ENCODE assay signal across 7 mouse cellular contexts in genomic region chr12:80168736-80169135, GRCm38 (mm10). TPM values are rescaled to one million over a fixed set of nuclear protein-coding genes. Genes with fewer than 3 reads are reported as not detected.
DNase-seq lines count a peak whose midpoint lies in the region; ATAC-seq lines count a peak whose summit lies in the region.

No protein-coding gene starts in this region.

- peak overlapping the region; percentile 62; the same call in 1 of the 2 replicates for H3K4me3 ChIP-seq in lung, embryonic 16.5 days (ENCODE audit: low read length)
- peak overlapping the region; percentile 57; the same call in 1 of the 2 replicates for H3K4me3 ChIP-seq in embryonic facial prominence, embryonic 12.5 days
- H3K4me3 ChIP-seq in intestine, embryonic 16.5 days (ENCODE audit: low read length): no peak overlapping the region
- H3K4me3 ChIP-seq in neural tube, embryonic 15.5 days (replicated peaks): peak overlapping the region; percentile 57

- no peaks in the 10 kb centered on the region for H3K27me3 ChIP-seq in lung, embryonic 16.5 days (ENCODE audit: control insufficient read depth, insufficient read depth, low read depth, low read length)
- H3K27me3 ChIP-seq in embryonic facial prominence, embryonic 12.5 days: no peaks in the 10 kb centered on the region
- no peaks in the 10 kb centered on the region for H3K27me3 ChIP-seq in intestine, embryonic 16.5 days (replicated peaks; ENCODE audit: control insufficient read depth, insufficient read depth, low read length)
- no peaks in the 10 kb centered on the region for H3K27me3 ChIP-seq in neural tube, embryonic 15.5 days (replicated peaks)

- 56% methylated on average over 12 of the region's 12 CpGs for WGBS in lung, embryonic 16.5 days
- WGBS in embryonic facial prominence, embryonic 12.5 days: 58% methylated on average over 12 of the region's 12 CpGs
- 55% methylated on average over 12 of the region's 12 CpGs for WGBS in intestine, embryonic 16.5 days
- WGBS in neural tube, embryonic 15.5 days: 61% methylated on average over 12 of the region's 12 CpGs

- ATAC-seq in lung, embryonic 16.5 days (ENCODE audit: low read depth): no peak
- ATAC-seq in embryonic facial prominence, embryonic 12.5 days (ENCODE audit: insufficient number of reproducible peaks, insufficient read depth, low FRiP score, low TSS enrichment): no peak; the same call in 1 of the 2 replicates
- ATAC-seq in intestine, embryonic 16.5 days: peak; percentile 6; the same call in 1 of the 2 replicates
- ATAC-seq in neural tube, embryonic 15.5 days (ENCODE audit: low FRiP score): no peak
- ATAC-seq in granulocyte monocyte progenitor cell, adult 5-6 weeks (replicated peaks; ENCODE audit: poor library complexity, severe bottlenecking): no peak

- peaks cover 43% of the 10 kb centered on the region for H3K36me3 ChIP-seq in lung, embryonic 16.5 days (ENCODE audit: control insufficient read depth, insufficient read depth, low read length)
- H3K36me3 ChIP-seq in embryonic facial prominence, embryonic 12.5 days: peaks cover 58% of the 10 kb centered on the region
- H3K36me3 ChIP-seq in intestine, embryonic 16.5 days (ENCODE audit: control insufficient read depth, insufficient read depth, low read length): peaks cover 16% of the 10 kb centered on the region
- peaks cover 23% of the 10 kb centered on the region for H3K36me3 ChIP-seq in neural tube, embryonic 15.5 days

- peak overlapping the region; percentile 41 for H3K4me2 ChIP-seq in lung, embryonic 16.5 days (ENCODE audit: low read depth, low read length)
- peak overlapping the region; percentile 33 for H3K4me2 ChIP-seq in embryonic facial prominence, embryonic 12.5 days (replicated peaks)
- no peak overlapping the region for H3K4me2 ChIP-seq in intestine, embryonic 16.5 days (ENCODE audit: low read depth, low read length)
- H3K4me2 ChIP-seq in neural tube, embryonic 15.5 days: peak overlapping the region; percentile 45

- H3K9me3 ChIP-seq in lung, embryonic 16.5 days (ENCODE audit: control insufficient read depth, low read length): no peaks in the 10 kb centered on the region
- no peaks in the 10 kb centered on the region for H3K9me3 ChIP-seq in embryonic facial prominence, embryonic 12.5 days
- H3K9me3 ChIP-seq in intestine, embryonic 16.5 days (ENCODE audit: control insufficient read depth, low read length): no peaks in the 10 kb centered on the region
- no peaks in the 10 kb centered on the region for H3K9me3 ChIP-seq in neural tube, embryonic 15.5 days (replicated peaks)

- peaks cover 2% of the 10 kb centered on the region; the same call in 1 of the 2 replicates for H3K4me1 ChIP-seq in lung, embryonic 16.5 days (replicated peaks; ENCODE audit: control insufficient read depth, insufficient read depth, low read length)
- H3K4me1 ChIP-seq in embryonic facial prominence, embryonic 12.5 days: no peaks in the 10 kb centered on the region; the same call in 1 of the 2 replicates
- no peaks in the 10 kb centered on the region for H3K4me1 ChIP-seq in intestine, embryonic 16.5 days (ENCODE audit: control insufficient read depth, insufficient read depth, low read length)
- H3K4me1 ChIP-seq in neural tube, embryonic 15.5 days: peaks cover 6% of the 10 kb centered on the region; the same call in 1 of the 2 replicates

- peak overlapping the region; percentile 13; the same call in 1 of the 2 replicates for H3K27ac ChIP-seq in lung, embryonic 16.5 days (ENCODE audit: low read length)
- H3K27ac ChIP-seq in embryonic facial prominence, embryonic 12.5 days: 0 out of 2 replicates have a peak overlapping the region, but pooled peaks have one; percentile 37
- H3K27ac ChIP-seq in intestine, embryonic 16.5 days (ENCODE audit: low read length): no peak overlapping the region
- H3K27ac ChIP-seq in neural tube, embryonic 15.5 days (replicated peaks): peak overlapping the region; percentile 94

- no peak for DNase-seq in lung, postnatal 10 days
- no peak for DNase-seq in lung, postnatal 14 days

- no peak overlapping the region for H3K9ac ChIP-seq in lung, embryonic 16.5 days (ENCODE audit: low read length)
- H3K9ac ChIP-seq in embryonic facial prominence, embryonic 12.5 days: no peak overlapping the region
- no peak overlapping the region for H3K9ac ChIP-seq in intestine, embryonic 16.5 days (ENCODE audit: low read depth, low read length)
- no peak overlapping the region for H3K9ac ChIP-seq in neural tube, embryonic 15.5 days (replicated peaks)

RNA-seq across cellular contexts. Expression of gene Zfp36l1, which starts 55.9 kb away (rescaled TPM):
- 131 and 152 TPM in 2 replicates for polyA plus RNA-seq in lung, embryonic 16.5 days (2015; fragmentation: Nextera tagmentation; extraction: Ambion mirVana)
- polyA plus RNA-seq in embryonic facial prominence, embryonic 12.5 days (2016; fragmentation: Nextera tagmentation; extraction: Ambion mirVana): 115 and 124 TPM in 2 replicates
- polyA plus RNA-seq in intestine, embryonic 16.5 days (2015; fragmentation: Nextera tagmentation; extraction: Ambion mirVana): 79.7 and 89.1 TPM in 2 replicates
- polyA plus RNA-seq in neural tube, embryonic 15.5 days (2015; fragmentation: Nextera tagmentation; extraction: Ambion mirVana): 33.6 and 54.3 TPM in 2 replicates
- 1.9 and 8.5 TPM in 2 replicates for total RNA-seq in granulocyte monocyte progenitor cell, adult 5-6 weeks (2014; fragmentation: Nextera tagmentation)
- 0.36 and 0.56 TPM in 2 replicates for total RNA-seq in granulocyte monocyte progenitor cell, adult 5-6 weeks (2017)
